Mouse (Mus musculus) brain, adult 10 weeks (tissue): ENCODE measurements around the gene Hoxa2. TPM values are rescaled to one million over a fixed set of nuclear protein-coding genes. Genes with fewer than 3 reads are reported as not detected.

Source experiments
- polyA plus RNA-seq: library from polyadenylated mRNA; stranded (reverse); fragments of 350-450 nt; fragmentation: Illumina TruSeq; extraction: RNeasy Lipid Tissue Mini Kit (QIAGEN cat#74804); gene quantifications from one replicate; pipeline ENCODE4 v1.2.3, GENCODE M21; 2015; ENCODE audit warnings: low read depth, low replicate concordance

Hoxa2 gene
- not detected for polyA plus RNA-seq

DNA sequence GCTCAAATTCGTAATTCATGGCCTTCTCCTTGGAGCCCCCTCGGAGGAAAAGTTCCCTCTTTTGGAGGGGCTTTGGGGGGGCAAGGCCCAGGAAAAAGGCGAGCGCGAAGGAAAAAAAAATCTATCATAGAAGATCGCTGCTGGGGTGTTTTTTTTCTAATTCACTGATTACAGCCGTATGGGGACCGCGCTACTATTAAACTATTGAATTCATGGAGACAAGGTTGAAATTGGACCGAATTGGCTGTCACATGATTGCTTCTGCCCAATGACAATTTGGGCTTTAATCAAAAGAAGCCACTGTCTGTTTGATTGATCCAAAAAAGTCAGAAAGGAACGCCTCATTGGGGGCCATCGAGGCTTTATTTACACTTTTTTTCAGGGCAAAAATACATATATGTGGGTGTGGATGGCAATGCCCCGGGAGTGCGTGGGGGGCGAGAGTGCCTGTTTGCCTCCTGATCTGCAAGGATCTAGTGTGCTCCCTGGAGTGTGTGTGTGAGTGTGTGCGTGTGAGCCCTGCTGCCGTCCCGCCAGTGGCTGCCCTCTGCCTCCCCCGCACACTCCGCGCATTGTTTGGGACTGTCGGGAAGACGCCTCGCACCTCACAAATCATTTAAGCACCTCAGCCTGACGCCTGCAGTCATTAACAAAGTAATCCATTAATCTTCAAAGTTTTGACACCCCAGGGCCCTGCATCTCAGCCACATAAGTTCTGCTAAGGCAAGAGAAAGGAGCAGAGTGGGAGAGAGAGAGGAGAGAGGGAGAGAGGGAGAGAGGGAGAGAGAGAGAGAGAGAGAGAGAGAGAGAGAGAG, at the start of gene Hoxa2:
Gene Hoxa2 (minus strand): TSS at position 206 of the 815 bp plus-strand sequence.

DNA sequence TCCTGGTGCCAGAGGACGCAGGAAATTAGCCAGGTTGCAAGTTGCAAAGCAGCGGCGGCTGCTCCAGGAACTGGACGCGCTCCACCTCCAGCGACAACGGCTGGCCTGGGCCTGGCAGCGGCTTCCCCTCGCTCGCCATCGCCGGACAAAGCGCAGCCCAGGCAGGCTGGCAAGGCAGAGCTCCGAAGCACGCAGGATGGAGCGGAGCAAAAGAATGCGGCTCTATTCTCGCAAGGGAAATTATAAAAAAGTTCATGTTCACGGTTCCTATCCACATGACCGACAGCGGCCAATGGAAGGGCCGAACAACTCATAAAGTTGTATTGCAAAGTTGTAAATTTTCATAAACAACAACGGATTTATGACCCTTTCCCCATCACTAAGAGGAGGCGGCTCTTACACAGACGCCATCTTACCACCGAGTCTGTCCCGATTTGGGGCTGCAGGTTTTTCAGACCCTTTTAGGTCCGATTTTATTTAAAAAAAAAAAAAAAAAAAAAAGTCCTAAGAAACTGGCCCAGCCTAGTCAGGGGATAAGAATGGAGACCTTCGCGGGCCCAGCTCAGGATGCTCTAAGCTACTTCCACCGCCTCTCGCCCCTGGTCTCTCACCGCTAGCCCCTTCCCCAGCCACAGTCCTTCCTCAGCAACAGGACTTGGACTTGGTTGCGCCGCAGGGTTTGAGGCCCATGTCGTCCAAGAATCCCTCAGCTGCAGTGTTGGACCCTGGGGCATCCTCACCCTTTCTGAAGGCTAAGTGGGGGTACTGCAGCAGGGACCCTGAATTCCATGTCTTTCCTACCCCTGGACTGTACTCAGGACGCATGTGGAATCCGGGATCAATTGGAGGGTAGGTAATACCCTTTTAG, 48.7 kb upstream of the Hoxa2 start, which contains the start of the genes Hoxa3 and Gm28308:
Gene Hoxa3 (minus strand): TSS at position 218 of the 868 bp plus-strand sequence.
Gene Gm28308 (minus strand): TSS at position 221 of the 868 bp plus-strand sequence.

DNA sequence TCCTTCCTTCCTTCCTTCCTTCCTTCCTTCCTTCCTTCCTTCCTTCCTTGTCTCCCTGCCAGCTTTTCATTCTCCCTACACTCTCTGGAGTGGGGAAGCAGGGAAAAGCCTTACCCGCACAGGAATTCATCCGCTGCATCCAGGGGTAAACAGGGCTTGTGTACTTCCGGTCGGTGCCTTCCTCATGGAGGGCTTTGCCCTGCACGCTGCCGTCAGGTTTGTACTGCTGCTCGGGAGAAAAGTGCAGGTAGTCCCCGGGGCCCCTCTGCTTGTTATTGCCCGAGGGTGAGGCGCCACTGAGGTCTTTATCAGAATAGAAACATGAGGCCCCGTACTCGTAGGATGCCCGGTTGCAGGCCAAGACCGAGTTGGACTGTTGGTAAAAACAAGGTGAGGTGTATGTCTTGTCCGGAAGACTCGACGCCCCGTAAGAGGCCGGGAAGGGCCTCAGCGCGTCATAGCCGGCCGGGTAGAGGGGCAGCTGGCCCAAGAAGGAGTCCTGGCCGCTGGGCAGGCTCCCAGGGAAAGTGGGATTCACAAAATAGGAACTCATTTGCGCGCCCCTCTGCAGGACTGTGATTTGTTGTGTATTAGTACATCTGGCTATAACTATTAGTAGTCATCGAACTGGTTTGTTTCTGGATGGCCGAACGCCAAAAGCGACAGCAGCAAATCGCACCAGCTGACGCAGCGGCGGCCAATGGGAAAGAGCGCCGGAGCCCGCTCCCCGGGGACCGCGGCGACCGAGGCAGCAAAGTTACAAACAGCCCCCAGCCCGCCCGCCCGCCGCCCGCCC, 43.6 kb upstream of the Hoxa2 start, which contains the start of gene Hoxa6:
Gene Hoxa6 (minus strand): TSS at position 651 of the 796 bp plus-strand sequence.

DNA sequence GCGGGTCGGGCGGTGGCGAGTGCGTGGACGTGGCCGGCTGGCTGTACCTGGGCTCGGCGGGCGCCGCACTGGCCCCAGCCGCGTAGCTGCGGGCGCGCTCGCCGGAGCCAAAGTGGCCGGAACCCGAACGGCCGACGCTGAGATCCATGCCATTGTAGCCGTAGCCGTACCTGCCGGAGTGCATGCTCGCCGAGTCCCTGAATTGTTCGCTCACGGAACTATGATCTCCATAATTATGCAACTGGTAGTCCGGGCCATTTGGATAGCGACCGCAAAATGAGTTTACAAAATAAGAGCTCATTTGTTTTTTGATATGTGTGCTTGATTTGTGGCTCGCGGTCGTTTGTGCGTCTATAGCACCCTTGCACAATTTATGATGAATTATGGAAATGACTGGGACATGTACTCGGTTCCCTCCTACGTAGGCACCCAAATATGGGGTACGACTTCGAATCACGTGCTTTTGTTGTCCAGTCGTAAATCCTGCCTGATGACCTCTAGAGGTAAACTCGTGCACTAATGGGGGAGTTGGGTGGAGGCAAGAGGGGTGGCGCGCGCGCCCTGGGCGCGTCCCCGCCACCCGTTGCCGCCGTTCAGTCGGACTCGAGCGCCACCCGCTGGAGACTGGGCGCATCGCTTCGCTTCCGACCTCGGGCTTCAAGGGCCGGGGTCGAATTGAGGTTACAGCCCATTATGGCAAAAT, 39.6 kb upstream of the Hoxa2 start, which contains the start of gene Hoxa5:
Gene Hoxa5 (minus strand): TSS at position 538 of the 703 bp plus-strand sequence.

DNA sequence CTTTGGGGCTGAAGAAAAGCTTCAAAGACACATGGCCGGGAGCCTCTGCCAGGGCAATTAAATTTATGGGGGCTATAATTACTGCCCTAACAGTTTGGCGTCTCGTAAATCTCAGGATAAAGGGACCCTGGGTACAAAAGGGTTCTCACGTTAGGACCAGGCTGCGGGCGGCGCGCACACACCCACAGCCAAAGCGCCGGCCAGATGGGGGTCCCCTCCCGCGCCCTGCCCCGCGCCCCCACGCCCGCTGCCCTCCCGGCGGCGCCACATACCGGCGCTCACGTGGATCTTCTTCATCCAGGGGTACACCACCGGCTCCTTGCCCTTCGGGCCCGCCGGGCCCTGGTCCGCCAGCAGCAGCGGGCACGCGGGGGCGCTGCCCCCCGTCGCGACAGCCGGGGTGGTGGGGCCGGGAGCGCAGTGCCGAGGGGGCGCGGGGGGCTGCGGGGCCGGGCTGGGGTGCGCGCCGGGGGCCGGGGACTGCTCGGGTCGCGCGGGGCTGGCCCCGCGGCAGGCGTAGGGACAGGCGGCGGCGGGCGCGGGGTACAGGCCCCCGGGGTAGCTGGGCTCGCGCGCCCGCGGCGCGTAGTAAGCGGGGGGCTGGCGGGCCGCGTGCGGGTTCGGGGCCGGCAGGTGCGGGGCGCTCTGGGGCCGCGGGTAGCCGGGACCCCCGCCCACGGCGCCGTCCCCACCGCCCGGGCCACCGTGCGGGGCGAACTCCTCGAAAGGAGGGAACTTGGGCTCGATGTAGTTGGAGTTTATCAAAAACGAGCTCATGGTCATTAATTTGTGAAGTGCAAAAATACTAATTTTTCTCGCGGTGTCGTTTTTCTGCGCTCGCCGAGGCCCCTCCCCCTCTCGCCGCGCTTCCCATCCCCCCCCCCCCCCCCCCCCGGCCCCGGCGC, 26.5 kb upstream of the Hoxa2 start, which contains the start of gene Hoxa4:
Gene Hoxa4 (minus strand): TSS at position 848 of the 905 bp plus-strand sequence.

DNA sequence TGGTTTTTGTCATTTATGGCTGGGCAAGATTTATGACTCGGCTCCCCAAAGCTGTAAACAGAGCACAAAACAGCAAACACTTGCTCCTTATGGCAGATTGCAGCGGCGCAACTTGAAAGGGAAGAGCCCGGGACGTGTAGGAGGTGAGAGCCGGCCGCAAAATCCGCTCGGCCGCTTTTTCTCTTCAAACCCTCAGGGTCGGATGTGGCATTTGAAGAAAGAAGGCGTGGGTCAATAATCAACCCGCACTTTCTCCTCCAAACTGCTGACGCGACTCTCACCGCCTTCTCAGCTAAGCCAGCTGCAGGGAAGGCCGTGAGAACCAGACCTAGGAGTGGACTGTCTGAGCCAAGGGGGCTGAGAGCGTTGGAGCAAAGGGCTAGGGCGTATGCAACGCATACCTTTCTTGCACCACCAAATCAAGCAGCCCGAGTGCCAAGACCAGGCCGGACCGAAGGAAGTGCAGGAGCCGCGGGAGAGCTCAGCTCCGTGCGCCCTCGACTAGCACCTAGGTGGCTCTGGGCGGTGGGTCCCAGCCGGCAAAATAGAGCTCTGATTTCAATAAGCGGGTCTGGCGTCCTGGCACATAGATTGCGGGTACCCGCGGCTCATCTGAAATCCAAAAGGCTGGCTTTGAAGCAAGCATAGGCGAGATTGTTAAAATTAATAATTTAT, 12.6 kb upstream of the Hoxa2 start, which contains the start of gene 5730596B20Rik:
Gene 5730596B20Rik (plus strand): TSS at position 438 of the 675 bp plus-strand sequence.

DNA sequence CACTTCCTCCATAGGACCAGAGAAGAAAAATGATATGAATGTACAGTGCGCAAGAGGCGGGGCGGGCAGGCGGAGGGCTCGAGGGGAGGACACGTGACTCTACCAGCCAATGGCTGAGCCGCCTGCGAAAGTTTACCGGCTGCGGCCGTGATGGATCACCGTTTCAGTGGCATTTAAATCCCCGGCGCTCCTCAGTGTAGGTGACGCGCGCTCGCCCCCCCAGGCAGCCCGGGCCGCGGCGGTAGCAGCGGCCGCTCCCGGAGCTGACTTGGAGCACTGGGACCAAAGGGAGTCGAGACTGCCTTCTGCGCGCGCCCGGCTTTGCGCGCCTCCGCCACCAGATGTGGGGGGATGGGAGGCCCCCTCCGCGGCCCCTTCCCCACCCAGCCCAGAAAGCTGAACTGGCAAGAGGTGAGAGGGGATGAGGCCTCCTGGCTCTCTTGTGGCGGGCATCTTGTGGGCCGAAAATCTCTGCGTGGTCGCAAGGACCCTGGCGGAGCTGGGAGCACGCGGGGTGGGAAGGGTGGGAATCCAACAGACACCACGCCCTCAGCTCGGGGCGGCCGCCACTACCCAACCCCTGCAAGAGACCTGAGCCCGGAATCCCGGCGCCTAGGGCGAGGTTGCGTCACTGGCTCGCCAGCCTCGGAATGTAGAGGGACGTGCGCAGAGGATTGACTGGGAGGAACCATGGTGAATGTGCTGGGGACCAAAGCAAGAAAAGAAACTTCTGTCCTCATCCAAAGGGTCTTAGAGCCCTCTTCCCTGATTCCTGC, 6.2 kb downstream of the Hoxa2 start, which contains the start of gene Hoxa1:
Gene Hoxa1 (minus strand): TSS at position 42 of the 776 bp plus-strand sequence.

Other genes starting within 250 kb of the Hoxa2 start
- 14.4 TPM for gene Skap2, start 152.3 kb downstream of the Hoxa2 start, polyA plus RNA-seq
- gene Hoxa1, start 6.5 kb downstream of the Hoxa2 start, polyA plus RNA-seq: not detected
- gene 5730596B20Rik, start 12.7 kb upstream of the Hoxa2 start, polyA plus RNA-seq: not detected
- not detected for gene Hoxa4, start 26.9 kb upstream of the Hoxa2 start, polyA plus RNA-seq
- gene Hoxa5, start 39.8 kb upstream of the Hoxa2 start, polyA plus RNA-seq: not detected
- not detected for gene Hoxa6, start 43.9 kb upstream of the Hoxa2 start, polyA plus RNA-seq
- gene Hoxa3, start 48.5 kb upstream of the Hoxa2 start, polyA plus RNA-seq: not detected
- not detected for gene Gm28308, start 48.5 kb upstream of the Hoxa2 start, polyA plus RNA-seq
- not detected for gene Hoxa7, start 57.0 kb upstream of the Hoxa2 start, polyA plus RNA-seq
- gene Hoxa9, start 66.3 kb upstream of the Hoxa2 start, polyA plus RNA-seq: not detected
- gene Hoxa10, start 76.0 kb upstream of the Hoxa2 start, polyA plus RNA-seq: not detected
- not detected for gene Hoxa11, start 81.0 kb upstream of the Hoxa2 start, polyA plus RNA-seq
- gene Hoxa13, start 96.0 kb upstream of the Hoxa2 start, polyA plus RNA-seq: not detected
- gene Evx1, start 148.7 kb upstream of the Hoxa2 start, polyA plus RNA-seq: not detected